Mouse (Mus musculus): ENCODE results near the gene Prkce. TPM values are rescaled to one million over a fixed set of nuclear protein-coding genes. Genes with fewer than 3 reads are reported as not detected.

The Prkce gene
- polyA plus RNA-seq, 1 experiment from 2014 or later: 35.7 TPM

- no peak overlapping the region for H3K9ac ChIP-seq (ENCODE audit: low read depth, low read length)
- 67% methylated on average over 8 of the region's 8 CpGs for WGBS
- H3K4me1 ChIP-seq (ENCODE audit: control insufficient read depth, insufficient read depth, low read depth, low read length): peaks cover 13% of the 10 kb centered on the region
- no peaks in the 10 kb centered on the region for H3K9me3 ChIP-seq (ENCODE audit: control insufficient read depth, low read length)
- H3K27me3 ChIP-seq (replicated peaks; ENCODE audit: control insufficient read depth, insufficient read depth, low read length): no peaks in the 10 kb centered on the region
- H3K27ac ChIP-seq (ENCODE audit: low read depth, low read length): peak overlapping the region; percentile 54; the same call in 1 of the 2 replicates
- H3K36me3 ChIP-seq (ENCODE audit: control insufficient read depth, insufficient read depth, low read length): no peaks in the 10 kb centered on the region
- peak; percentile 95 for ATAC-seq
- H3K4me2 ChIP-seq (ENCODE audit: low read length): no peak overlapping the region
- H3K4me3 ChIP-seq (ENCODE audit: low read length): no peak overlapping the region
Observed at GRCm38 (mm10) chr17:86254285-86254684, 86.7 kb downstream of the Prkce start.

DNA sequence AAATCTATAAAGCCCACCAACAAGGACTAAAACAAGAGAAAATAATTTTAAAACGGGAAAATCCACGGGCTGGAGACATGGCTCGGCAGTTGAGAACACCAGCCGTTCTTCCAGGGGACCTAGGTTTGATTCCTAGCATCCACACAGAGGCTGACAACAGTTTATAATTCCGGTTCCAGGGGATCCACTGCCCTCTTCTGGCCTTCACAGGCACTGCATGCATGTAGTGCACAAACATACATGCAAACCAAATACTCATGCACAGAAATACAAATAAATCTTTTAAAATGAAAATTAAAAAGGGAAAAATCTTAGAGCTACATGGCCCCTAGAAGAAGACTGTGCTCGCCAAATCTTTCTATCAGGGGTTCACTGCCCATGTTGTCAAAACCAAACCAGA is 87.4 kb downstream of the Prkce start:
- no peaks in the 10 kb centered on the region for H3K36me3 ChIP-seq (ENCODE audit: control insufficient read depth, insufficient read depth, low read length)
- no peaks in the 10 kb centered on the region for H3K27me3 ChIP-seq (replicated peaks; ENCODE audit: control insufficient read depth, insufficient read depth, low read length)
- WGBS: 98% methylated on average over 6 of the region's 6 CpGs
- peaks cover 16% of the 10 kb centered on the region for H3K4me1 ChIP-seq (ENCODE audit: control insufficient read depth, insufficient read depth, low read depth, low read length)
- no peak overlapping the region for H3K4me3 ChIP-seq (ENCODE audit: low read length)
- ATAC-seq: no peak
- no peak overlapping the region for H3K27ac ChIP-seq (ENCODE audit: low read depth, low read length)
- no peak overlapping the region for H3K9ac ChIP-seq (ENCODE audit: low read depth, low read length)
- no peak overlapping the region for H3K4me2 ChIP-seq (ENCODE audit: low read length)
- H3K9me3 ChIP-seq (ENCODE audit: control insufficient read depth, low read length): no peaks in the 10 kb centered on the region

- Histone ChIP-seq H3K36me3 (ENCODE audit: control insufficient read depth, insufficient read depth, low read length) (no peaks in the 10 kb centered on the region), H3K27ac (ENCODE audit: low read depth, low read length) (no peak overlapping the region), H3K9ac (ENCODE audit: low read depth, low read length) (no peak overlapping the region), H3K4me2 (ENCODE audit: low read length) (no peak overlapping the region), H3K4me3 (ENCODE audit: low read length) (no peak overlapping the region), H3K4me1 (ENCODE audit: control insufficient read depth, insufficient read depth, low read depth, low read length) (peaks cover 27% of the 10 kb centered on the region), H3K9me3 (ENCODE audit: control insufficient read depth, low read length) (no peaks in the 10 kb centered on the region), H3K27me3 (replicated peaks; ENCODE audit: control insufficient read depth, insufficient read depth, low read length) (no peaks in the 10 kb centered on the region)
- 81% methylated on average over 10 of the region's 10 CpGs for WGBS
- ATAC-seq: no peak
Observed at GRCm38 (mm10) chr17:86256730-86257131, 89.1 kb downstream of the Prkce start.

DNA sequence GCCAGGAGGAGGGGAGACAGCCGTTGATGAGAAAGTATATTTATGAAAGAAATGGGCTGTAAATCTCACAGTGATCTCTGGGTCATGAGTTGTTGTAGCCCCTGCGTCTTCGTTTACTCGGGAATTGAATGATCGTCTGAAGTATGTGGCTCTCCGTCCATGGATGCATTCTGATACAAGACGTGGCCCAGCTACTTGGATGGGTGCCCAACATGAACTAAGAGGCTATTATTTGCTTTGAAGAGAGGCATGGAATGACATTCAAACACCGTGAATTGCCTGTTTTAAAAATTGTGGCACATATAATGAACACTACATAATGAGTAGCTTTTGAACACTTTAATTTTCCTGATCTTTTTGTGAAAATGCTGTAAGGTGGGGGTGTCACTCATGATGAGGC is 93.5 kb downstream of the Prkce start:
- Histone ChIP-seq H3K36me3 (ENCODE audit: control insufficient read depth, insufficient read depth, low read length) (no peaks in the 10 kb centered on the region), H3K27ac (ENCODE audit: low read depth, low read length) (no peak overlapping the region), H3K4me1 (ENCODE audit: control insufficient read depth, insufficient read depth, low read depth, low read length) (peaks cover 19% of the 10 kb centered on the region), H3K9me3 (ENCODE audit: control insufficient read depth, low read length) (no peaks in the 10 kb centered on the region), H3K4me3 (ENCODE audit: low read length) (no peak overlapping the region), H3K4me2 (ENCODE audit: low read length) (no peak overlapping the region), H3K9ac (ENCODE audit: low read depth, low read length) (no peak overlapping the region), H3K27me3 (replicated peaks; ENCODE audit: control insufficient read depth, insufficient read depth, low read length) (no peaks in the 10 kb centered on the region)
- no peak for ATAC-seq
- 35% methylated on average over 8 of the region's 8 CpGs for WGBS

GRCm38 (mm10) chr17:86263985-86264649 is 96.5 kb downstream of the Prkce start:
- peaks cover 22% of the 10 kb centered on the region for H3K4me1 ChIP-seq (ENCODE audit: control insufficient read depth, insufficient read depth, low read depth, low read length)
- no peak overlapping the region for H3K27ac ChIP-seq (ENCODE audit: low read depth, low read length)
- no peak overlapping the region for H3K9ac ChIP-seq (ENCODE audit: low read depth, low read length)
- no peak overlapping the region for H3K4me3 ChIP-seq (ENCODE audit: low read length)
- no peak for ATAC-seq
- no peaks in the 10 kb centered on the region for H3K9me3 ChIP-seq (ENCODE audit: control insufficient read depth, low read length)
- H3K27me3 ChIP-seq (replicated peaks; ENCODE audit: control insufficient read depth, insufficient read depth, low read length): no peaks in the 10 kb centered on the region
- no peak overlapping the region for H3K4me2 ChIP-seq (ENCODE audit: low read length)
- no peaks in the 10 kb centered on the region for H3K36me3 ChIP-seq (ENCODE audit: control insufficient read depth, insufficient read depth, low read length)
- 87% methylated on average over 11 of the region's 11 CpGs for WGBS

DNA sequence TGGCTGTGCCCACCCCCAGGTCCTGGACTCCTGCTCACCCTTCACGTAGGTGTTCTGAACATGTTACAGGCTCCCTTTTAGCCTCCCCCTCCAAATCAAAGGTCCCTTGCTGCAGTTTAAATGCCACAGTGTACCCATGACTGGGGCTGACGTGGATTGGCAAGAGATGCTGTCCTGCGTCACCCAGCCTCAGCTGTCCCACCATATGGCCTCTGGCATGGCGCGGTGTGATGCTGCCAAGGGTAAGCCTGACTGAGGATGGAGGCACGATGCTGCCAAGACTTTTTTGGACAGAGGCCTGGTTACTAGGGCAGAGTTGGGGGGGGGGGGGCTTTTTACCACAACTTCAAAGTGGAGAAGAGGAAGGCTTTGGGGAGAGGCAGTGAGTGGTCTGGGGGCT is 98.5 kb downstream of the Prkce start:
- H3K9ac ChIP-seq (ENCODE audit: low read depth, low read length): no peak overlapping the region
- peak; percentile 94 for ATAC-seq
- peaks cover 15% of the 10 kb centered on the region for H3K4me1 ChIP-seq (ENCODE audit: control insufficient read depth, insufficient read depth, low read depth, low read length)
- H3K9me3 ChIP-seq (ENCODE audit: control insufficient read depth, low read length): no peaks in the 10 kb centered on the region
- H3K36me3 ChIP-seq (ENCODE audit: control insufficient read depth, insufficient read depth, low read length): no peaks in the 10 kb centered on the region
- no peaks in the 10 kb centered on the region for H3K27me3 ChIP-seq (replicated peaks; ENCODE audit: control insufficient read depth, insufficient read depth, low read length)
- 50% methylated on average over 6 of the region's 6 CpGs for WGBS
- H3K27ac ChIP-seq (ENCODE audit: low read depth, low read length): no peak overlapping the region
- H3K4me3 ChIP-seq (ENCODE audit: low read length): no peak overlapping the region
- no peak overlapping the region for H3K4me2 ChIP-seq (ENCODE audit: low read length)

DNA sequence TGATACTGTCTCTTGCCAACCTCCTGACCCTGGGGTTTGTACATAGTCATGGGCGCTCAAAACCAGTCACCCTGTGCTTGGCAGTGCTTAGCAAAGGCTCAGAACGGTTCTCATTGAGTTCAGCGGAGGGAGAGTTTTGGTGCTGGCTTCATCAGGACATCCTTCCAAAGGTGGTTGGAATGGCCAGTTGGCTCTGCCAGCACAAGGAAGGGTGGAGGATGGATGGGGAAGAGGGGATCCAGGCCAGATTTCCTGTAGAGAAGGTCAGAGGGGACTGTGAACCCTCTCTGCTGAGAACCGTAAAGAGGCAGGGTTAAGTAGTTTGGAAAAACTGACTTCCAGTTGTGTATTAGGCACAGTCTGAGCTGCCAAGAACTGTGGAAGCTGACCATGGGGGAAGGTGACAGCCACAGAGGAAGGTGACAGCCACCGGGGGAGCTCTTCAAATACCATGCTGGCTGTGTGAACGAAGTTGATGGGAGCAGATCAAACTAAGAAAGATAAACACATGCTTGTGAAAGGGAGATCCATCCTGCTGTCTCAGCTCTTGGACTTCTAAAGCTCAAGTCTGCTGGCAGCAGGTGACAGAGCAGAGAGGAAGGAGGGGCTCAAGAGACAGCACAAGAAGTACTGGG is 99.7 kb downstream of the Prkce start:
- Histone ChIP-seq H3K9ac (ENCODE audit: low read depth, low read length) (no peak overlapping the region), H3K9me3 (ENCODE audit: control insufficient read depth, low read length) (no peaks in the 10 kb centered on the region), H3K4me1 (ENCODE audit: control insufficient read depth, insufficient read depth, low read depth, low read length) (peaks cover 16% of the 10 kb centered on the region; the same call in 1 of the 2 replicates), H3K27ac (ENCODE audit: low read depth, low read length) (no peak overlapping the region), H3K4me2 (ENCODE audit: low read length) (no peak overlapping the region), H3K27me3 (replicated peaks; ENCODE audit: control insufficient read depth, insufficient read depth, low read length) (no peaks in the 10 kb centered on the region), H3K4me3 (ENCODE audit: low read length) (no peak overlapping the region), H3K36me3 (ENCODE audit: control insufficient read depth, insufficient read depth, low read length) (no peaks in the 10 kb centered on the region)
- no peak for ATAC-seq
- 67% methylated on average over 6 of the region's 6 CpGs for WGBS

- peaks cover 16% of the 10 kb centered on the region for H3K4me1 ChIP-seq (ENCODE audit: control insufficient read depth, insufficient read depth, low read depth, low read length)
- no peak overlapping the region for H3K9ac ChIP-seq (ENCODE audit: low read depth, low read length)
- no peak overlapping the region for H3K27ac ChIP-seq (ENCODE audit: low read depth, low read length)
- no peaks in the 10 kb centered on the region for H3K9me3 ChIP-seq (ENCODE audit: control insufficient read depth, low read length)
- no peaks in the 10 kb centered on the region for H3K27me3 ChIP-seq (replicated peaks; ENCODE audit: control insufficient read depth, insufficient read depth, low read length)
- H3K4me3 ChIP-seq (ENCODE audit: low read length): no peak overlapping the region
- no peak overlapping the region for H3K4me2 ChIP-seq (ENCODE audit: low read length)
- 93% methylated on average over 8 of the region's 8 CpGs for WGBS
- ATAC-seq: no peak
- H3K36me3 ChIP-seq (ENCODE audit: control insufficient read depth, insufficient read depth, low read length): no peaks in the 10 kb centered on the region
Observed at GRCm38 (mm10) chr17:86269639-86270038, 102.1 kb downstream of the Prkce start.

DNA sequence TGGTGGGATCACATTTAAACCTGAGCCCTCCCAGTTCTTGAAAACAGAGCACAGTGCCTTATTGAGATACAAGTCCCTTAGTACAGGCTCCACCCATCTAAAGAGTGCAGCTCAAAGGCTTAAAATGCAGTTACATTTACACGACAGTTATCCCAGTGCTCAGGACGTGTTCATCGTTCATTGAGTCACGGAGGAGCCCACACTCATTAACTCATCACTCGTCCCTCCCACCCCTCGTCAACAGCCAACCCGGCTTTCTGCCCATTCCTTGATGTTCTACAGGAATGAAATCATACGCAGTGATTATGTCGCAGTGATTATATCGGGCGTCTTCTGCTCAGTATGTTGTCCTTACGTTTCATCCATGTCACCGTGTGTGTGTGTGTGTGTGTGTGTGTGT is 102.9 kb downstream of the Prkce start:
- Histone ChIP-seq H3K27me3 (replicated peaks; ENCODE audit: control insufficient read depth, insufficient read depth, low read length) (no peaks in the 10 kb centered on the region), H3K9me3 (ENCODE audit: control insufficient read depth, low read length) (no peaks in the 10 kb centered on the region), H3K27ac (ENCODE audit: low read depth, low read length) (no peak overlapping the region), H3K4me2 (ENCODE audit: low read length) (no peak overlapping the region), H3K9ac (ENCODE audit: low read depth, low read length) (no peak overlapping the region), H3K36me3 (ENCODE audit: control insufficient read depth, insufficient read depth, low read length) (no peaks in the 10 kb centered on the region), H3K4me3 (ENCODE audit: low read length) (no peak overlapping the region), H3K4me1 (ENCODE audit: control insufficient read depth, insufficient read depth, low read depth, low read length) (peaks cover 16% of the 10 kb centered on the region)
- no peak for ATAC-seq
- 78% methylated on average over 13 of the region's 13 CpGs for WGBS
